Mouse (Mus musculus): ENCODE results near the gene Commd9. TPM values are rescaled to one million over a fixed set of nuclear protein-coding genes. Genes with fewer than 3 reads are reported as not detected.

The Commd9 gene
- polyA plus RNA-seq, 1 experiment from 2014 or later = 61.9 TPM

- DNase-seq (ENCODE audit: low spot score) (no peak), ATAC-seq (replicated peaks; ENCODE audit: low FRiP score) (no peak)
- peaks cover 3% of the 10 kb centered on the region; the same call in 1 of the 2 replicates for H3K4me1 ChIP-seq (replicated peaks; ENCODE audit: control insufficient read depth, insufficient read depth, low read length)
- no peaks in the 10 kb centered on the region for H3K27me3 ChIP-seq (ENCODE audit: control insufficient read depth, insufficient read depth, low read length)
- no peak overlapping the region for H3K4me3 ChIP-seq (ENCODE audit: low read depth, low read length)
- 91% methylated on average over 4 of the region's 4 CpGs for WGBS
- H3K36me3 ChIP-seq (ENCODE audit: control insufficient read depth, insufficient read depth, low read length) = no peaks in the 10 kb centered on the region
- no peak overlapping the region for H3K27ac ChIP-seq (ENCODE audit: low read depth, low read length)
- H3K9me3 ChIP-seq (ENCODE audit: control insufficient read depth, low read length) = no peaks in the 10 kb centered on the region
- no peak overlapping the region for H3K4me2 ChIP-seq (ENCODE audit: low read depth, low read length, severe bottlenecking)
- H3K9ac ChIP-seq (ENCODE audit: low read length) = no peak overlapping the region
Measured at GRCm38 (mm10) chr2:101923181-101923580, 37.1 kb downstream of the Commd9 start.

GRCm38 (mm10) chr2:101925183-101925582 is 39.1 kb downstream of the Commd9 start:
- Histone ChIP-seq H3K4me1 (replicated peaks; ENCODE audit: control insufficient read depth, insufficient read depth, low read length) (no peaks in the 10 kb centered on the region; the same call in 1 of the 2 replicates), H3K36me3 (ENCODE audit: control insufficient read depth, insufficient read depth, low read length) (no peaks in the 10 kb centered on the region), H3K27ac (ENCODE audit: low read depth, low read length) (no peak overlapping the region), H3K9me3 (ENCODE audit: control insufficient read depth, low read length) (no peaks in the 10 kb centered on the region), H3K9ac (ENCODE audit: low read length) (no peak overlapping the region), H3K27me3 (ENCODE audit: control insufficient read depth, insufficient read depth, low read length) (no peaks in the 10 kb centered on the region), H3K4me2 (ENCODE audit: low read depth, low read length, severe bottlenecking) (no peak overlapping the region), H3K4me3 (ENCODE audit: low read depth, low read length) (no peak overlapping the region)
- no peak for ATAC-seq (replicated peaks; ENCODE audit: low FRiP score)
- no peak for DNase-seq (ENCODE audit: low spot score)
- 74% methylated on average over 3 of the region's 3 CpGs for WGBS

GRCm38 (mm10) chr2:101925591-101926188 is 39.6 kb downstream of the Commd9 start:
- DNase-seq (ENCODE audit: low spot score) (no peak), ATAC-seq (replicated peaks; ENCODE audit: low FRiP score) (no peak)
- no peak overlapping the region for H3K4me2 ChIP-seq (ENCODE audit: low read depth, low read length, severe bottlenecking)
- WGBS = 45% methylated on average over 12 of the region's 12 CpGs
- H3K9ac ChIP-seq (ENCODE audit: low read length) = no peak overlapping the region
- H3K4me1 ChIP-seq (replicated peaks; ENCODE audit: control insufficient read depth, insufficient read depth, low read length) = no peaks in the 10 kb centered on the region; the same call in 1 of the 2 replicates
- H3K9me3 ChIP-seq (ENCODE audit: control insufficient read depth, low read length) = no peaks in the 10 kb centered on the region
- H3K27ac ChIP-seq (ENCODE audit: low read depth, low read length) = no peak overlapping the region
- no peaks in the 10 kb centered on the region for H3K27me3 ChIP-seq (ENCODE audit: control insufficient read depth, insufficient read depth, low read length)
- H3K4me3 ChIP-seq (ENCODE audit: low read depth, low read length) = no peak overlapping the region
- no peaks in the 10 kb centered on the region for H3K36me3 ChIP-seq (ENCODE audit: control insufficient read depth, insufficient read depth, low read length)

- Histone ChIP-seq H3K4me3 (ENCODE audit: low read depth, low read length) (no peak overlapping the region), H3K4me1 (replicated peaks; ENCODE audit: control insufficient read depth, insufficient read depth, low read length) (no peaks in the 10 kb centered on the region), H3K27ac (ENCODE audit: low read depth, low read length) (no peak overlapping the region), H3K4me2 (ENCODE audit: low read depth, low read length, severe bottlenecking) (no peak overlapping the region), H3K9me3 (ENCODE audit: control insufficient read depth, low read length) (no peaks in the 10 kb centered on the region), H3K36me3 (ENCODE audit: control insufficient read depth, insufficient read depth, low read length) (no peaks in the 10 kb centered on the region), H3K9ac (ENCODE audit: low read length) (no peak overlapping the region), H3K27me3 (ENCODE audit: control insufficient read depth, insufficient read depth, low read length) (no peaks in the 10 kb centered on the region)
- 87% methylated on average over 14 of the region's 14 CpGs for WGBS
- DNase-seq (ENCODE audit: low spot score) = no peak
- no peak for ATAC-seq (replicated peaks; ENCODE audit: low FRiP score)
Measured at GRCm38 (mm10) chr2:101932169-101932936, 46.3 kb downstream of the Commd9 start.

GRCm38 (mm10) chr2:101933301-101933700 is 47.3 kb downstream of the Commd9 start:
- WGBS = 94% methylated on average over 3 of the region's 3 CpGs

GRCm38 (mm10) chr2:101935006-101935405 is 49.0 kb downstream of the Commd9 start:
- no peak overlapping the region for H3K27ac ChIP-seq (ENCODE audit: low read depth, low read length)
- H3K9me3 ChIP-seq (ENCODE audit: control insufficient read depth, low read length) = no peaks in the 10 kb centered on the region
- H3K9ac ChIP-seq (ENCODE audit: low read length) = no peak overlapping the region
- no peaks in the 10 kb centered on the region for H3K36me3 ChIP-seq (ENCODE audit: control insufficient read depth, insufficient read depth, low read length)
- no peak overlapping the region for H3K4me2 ChIP-seq (ENCODE audit: low read depth, low read length, severe bottlenecking)
- H3K4me3 ChIP-seq (ENCODE audit: low read depth, low read length) = no peak overlapping the region
- 95% methylated on average over 1 of the region's 1 CpGs for WGBS
- H3K27me3 ChIP-seq (ENCODE audit: control insufficient read depth, insufficient read depth, low read length) = no peaks in the 10 kb centered on the region
- DNase-seq (ENCODE audit: low spot score) = no peak
- ATAC-seq (replicated peaks; ENCODE audit: low FRiP score) = no peak
- H3K4me1 ChIP-seq (replicated peaks; ENCODE audit: control insufficient read depth, insufficient read depth, low read length) = no peaks in the 10 kb centered on the region

More at GRCm38 (mm10) chr2:101933301-101933700, 47.3 kb downstream of the Commd9 start:
- Histone ChIP-seq H3K36me3 (ENCODE audit: control insufficient read depth, insufficient read depth, low read length) (no peaks in the 10 kb centered on the region), H3K4me2 (ENCODE audit: low read depth, low read length, severe bottlenecking) (no peak overlapping the region), H3K4me3 (ENCODE audit: low read depth, low read length) (no peak overlapping the region), H3K27me3 (ENCODE audit: control insufficient read depth, insufficient read depth, low read length) (no peaks in the 10 kb centered on the region), H3K9me3 (ENCODE audit: control insufficient read depth, low read length) (no peaks in the 10 kb centered on the region), H3K4me1 (replicated peaks; ENCODE audit: control insufficient read depth, insufficient read depth, low read length) (no peaks in the 10 kb centered on the region), H3K27ac (ENCODE audit: low read depth, low read length) (no peak overlapping the region), H3K9ac (ENCODE audit: low read length) (no peak overlapping the region)
- ATAC-seq (replicated peaks; ENCODE audit: low FRiP score) (no peak), DNase-seq (ENCODE audit: low spot score) (no peak)

- DNase-seq (ENCODE audit: low spot score) = no peak
- Histone ChIP-seq H3K9ac (ENCODE audit: low read length) (no peak overlapping the region), H3K4me3 (ENCODE audit: low read depth, low read length) (no peak overlapping the region), H3K27ac (ENCODE audit: low read depth, low read length) (peak overlapping the region; percentile 27), H3K9me3 (ENCODE audit: control insufficient read depth, low read length) (no peaks in the 10 kb centered on the region), H3K4me2 (ENCODE audit: low read depth, low read length, severe bottlenecking) (no peak overlapping the region), H3K27me3 (ENCODE audit: control insufficient read depth, insufficient read depth, low read length) (no peaks in the 10 kb centered on the region), H3K36me3 (ENCODE audit: control insufficient read depth, insufficient read depth, low read length) (no peaks in the 10 kb centered on the region; the same call in none of the 2 replicates), H3K4me1 (replicated peaks; ENCODE audit: control insufficient read depth, insufficient read depth, low read length) (peaks cover 6% of the 10 kb centered on the region; the same call in 1 of the 2 replicates)
- ATAC-seq (replicated peaks; ENCODE audit: low FRiP score) = peak; percentile 57
- WGBS = 39% methylated on average over 7 of the region's 7 CpGs
Measured at GRCm38 (mm10) chr2:101950716-101951520, 64.9 kb downstream of the Commd9 start.

Data from forebrain, embryonic 11.5 days (tissue).